Mouse (Mus musculus): ENCODE results near the gene Zfp697. TPM values are rescaled to one million over a fixed set of nuclear protein-coding genes. Genes with fewer than 3 reads are reported as not detected.
"Not testable (repeated sequence)": the region's sequence is repeated elsewhere in the genome, so short reads cannot be mapped to it uniquely, and the experiment has no call there.

The Zfp697 gene
- polyA plus RNA-seq, 1 experiment from 2014 or later = 9.2 TPM

DNA sequence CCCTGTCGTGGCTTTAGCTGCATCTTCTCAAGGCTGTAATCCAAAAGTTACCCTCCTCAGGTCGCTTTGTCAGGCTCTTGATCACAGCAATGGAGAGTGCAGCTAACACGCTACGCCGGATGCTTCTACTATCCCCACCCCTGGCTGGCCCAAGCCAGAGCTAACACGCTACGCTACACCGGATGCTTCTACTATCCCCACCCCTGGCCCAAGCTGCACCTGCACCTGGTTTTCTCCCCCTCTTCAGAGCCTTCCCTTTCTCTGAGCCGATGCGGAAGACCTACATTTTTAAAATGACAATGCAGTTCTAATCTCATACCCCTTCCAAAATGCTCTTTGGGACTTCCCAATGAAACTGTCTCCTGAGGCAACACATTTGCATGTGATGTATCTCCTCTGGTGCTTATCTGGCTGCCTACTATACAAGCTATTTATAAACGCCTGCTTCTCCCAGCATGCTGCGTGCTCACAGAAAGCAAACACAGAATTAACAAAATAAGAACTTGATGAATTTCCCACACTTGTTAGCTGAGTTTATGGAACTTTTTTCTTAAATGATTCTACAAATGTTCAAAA lies 24.4 kb downstream of the Zfp697 start:
- not testable (repeated sequence) for H3K4me2 ChIP-seq (replicated peaks; ENCODE audit: low read depth, low read length); H3K36me3 ChIP-seq (ENCODE audit: insufficient read depth, low read length); H3K9ac ChIP-seq (replicated peaks; ENCODE audit: low read depth); H3K4me1 ChIP-seq (ENCODE audit: insufficient read depth, low read depth, low read length); H3K9me3 ChIP-seq (ENCODE audit: low read length); DNase-seq (ENCODE audit: low spot score); H3K27ac ChIP-seq (ENCODE audit: low read length); ATAC-seq; H3K4me3 ChIP-seq (ENCODE audit: low read depth, low read length); H3K27me3 ChIP-seq (replicated peaks; ENCODE audit: insufficient read depth, low read length)
- 76% methylated on average over 12 of the region's 12 CpGs for WGBS

DNA sequence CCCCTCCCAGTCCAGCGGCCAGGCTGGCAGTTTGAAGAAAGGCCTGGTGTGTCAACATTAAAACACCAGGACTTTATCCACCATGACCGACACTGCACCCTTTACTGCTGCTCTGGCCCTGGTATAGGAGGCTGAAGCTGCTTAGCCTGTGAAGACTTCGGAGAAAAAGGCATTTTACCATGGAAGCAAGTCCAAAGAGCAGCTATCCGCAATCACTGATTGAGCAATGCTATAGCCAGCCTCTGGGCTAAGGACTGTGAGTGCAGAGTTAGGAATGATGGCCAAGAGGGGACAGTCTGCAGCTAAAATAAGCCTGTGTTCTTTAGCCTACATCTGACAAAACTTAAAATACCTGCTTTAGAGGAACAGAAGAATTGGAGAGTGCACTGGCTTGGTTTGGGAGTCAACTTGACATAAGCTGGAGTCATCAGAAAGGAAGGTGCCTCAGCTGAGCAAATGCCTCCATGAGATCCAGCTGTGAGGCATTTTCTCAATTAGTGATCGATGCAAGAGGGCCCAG lies 25.1 kb downstream of the Zfp697 start:
- not testable (repeated sequence) for H3K9ac ChIP-seq (replicated peaks; ENCODE audit: low read depth); ATAC-seq; H3K4me2 ChIP-seq (replicated peaks; ENCODE audit: low read depth, low read length); H3K4me3 ChIP-seq (ENCODE audit: low read depth, low read length); H3K27me3 ChIP-seq (replicated peaks; ENCODE audit: insufficient read depth, low read length); H3K4me1 ChIP-seq (ENCODE audit: insufficient read depth, low read depth, low read length); H3K36me3 ChIP-seq (ENCODE audit: insufficient read depth, low read length); H3K27ac ChIP-seq (ENCODE audit: low read length); H3K9me3 ChIP-seq (ENCODE audit: low read length)
- WGBS = 39% methylated on average over 4 of the region's 5 CpGs
- peak; percentile 6 for DNase-seq (ENCODE audit: low spot score)

DNA sequence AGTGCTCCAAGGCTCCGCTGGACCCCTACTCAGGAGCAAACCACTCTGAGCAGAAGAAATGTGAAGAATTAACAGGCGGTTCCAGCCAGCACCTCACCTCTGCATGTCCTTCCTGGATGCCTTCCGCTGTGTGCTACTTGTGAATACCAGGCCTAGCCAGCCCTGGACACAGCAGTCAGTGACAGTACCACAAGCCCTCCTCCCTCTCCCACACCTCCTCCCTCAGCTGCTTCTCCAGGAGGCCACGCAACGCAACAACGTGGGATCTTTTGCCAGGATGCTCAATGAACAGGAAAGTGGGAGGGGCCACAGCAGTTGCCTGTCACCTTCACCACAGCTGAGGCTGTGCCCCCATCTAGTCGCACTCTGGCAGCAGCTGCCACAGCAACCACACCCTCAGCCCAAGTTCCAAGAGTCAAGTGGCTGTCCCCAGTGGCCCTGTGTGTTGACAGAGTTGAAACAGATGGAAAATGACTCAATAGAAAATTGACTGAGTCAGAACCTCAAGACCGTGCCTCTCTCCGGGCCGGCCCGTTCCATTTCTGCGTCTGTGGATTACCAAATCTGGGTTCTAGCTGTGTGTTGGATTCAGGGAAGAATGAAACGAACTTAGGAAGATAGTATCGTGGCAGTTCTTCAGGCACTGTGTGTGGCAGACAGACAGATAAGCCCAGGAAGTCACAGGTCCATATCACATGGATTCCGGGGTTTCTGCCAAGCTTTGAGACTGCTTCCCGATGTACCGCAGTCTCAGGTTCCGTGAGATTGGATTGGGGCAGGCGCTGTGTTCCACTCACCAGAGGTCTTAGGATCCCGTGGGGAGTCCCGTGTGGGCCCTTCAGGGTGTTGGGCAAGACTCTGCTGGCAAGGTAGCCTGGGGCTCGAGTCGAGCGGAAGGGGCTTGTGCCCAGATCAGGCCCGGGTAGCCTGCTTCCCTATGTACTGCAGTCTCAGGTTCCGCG lies 28.6 kb downstream of the Zfp697 start:
- H3K27ac ChIP-seq (ENCODE audit: low read length); H3K4me2 ChIP-seq (replicated peaks; ENCODE audit: low read depth, low read length); H3K27me3 ChIP-seq (replicated peaks; ENCODE audit: insufficient read depth, low read length); H3K4me1 ChIP-seq (ENCODE audit: insufficient read depth, low read depth, low read length); H3K4me3 ChIP-seq (ENCODE audit: low read depth, low read length); H3K36me3 ChIP-seq (ENCODE audit: insufficient read depth, low read length); DNase-seq (ENCODE audit: low spot score); H3K9ac ChIP-seq (replicated peaks; ENCODE audit: low read depth); H3K9me3 ChIP-seq (ENCODE audit: low read length): not testable (repeated sequence)
- ATAC-seq = peak; percentile 91
- 69% methylated on average over 14 of the region's 27 CpGs for WGBS

DNA sequence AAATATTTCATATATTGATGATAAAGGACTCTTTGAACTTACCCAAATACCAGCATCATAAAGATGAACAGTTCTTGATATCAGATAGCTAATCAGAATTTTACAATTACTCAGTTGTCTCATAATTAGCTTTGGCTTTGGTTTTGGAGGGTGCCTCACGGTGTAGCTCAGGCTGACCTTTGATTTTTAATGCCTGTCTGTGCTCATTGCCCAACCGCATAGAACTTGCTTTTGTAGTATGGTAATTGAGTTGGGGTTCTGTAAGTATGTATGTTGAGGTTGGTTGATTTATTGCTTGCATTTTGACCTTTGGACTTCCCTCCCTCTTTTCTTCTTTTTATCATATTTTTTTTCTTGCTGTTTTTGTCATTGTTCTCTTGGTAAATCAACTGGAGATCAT lies 31.5 kb downstream of the Zfp697 start:
- Histone ChIP-seq H3K4me2 (replicated peaks; ENCODE audit: low read depth, low read length) (no peak overlapping the region), H3K4me3 (ENCODE audit: low read depth, low read length) (no peak overlapping the region), H3K27ac (ENCODE audit: low read length) (no peak overlapping the region), H3K9ac (replicated peaks; ENCODE audit: low read depth) (no peak overlapping the region), H3K27me3 (replicated peaks; ENCODE audit: insufficient read depth, low read length) (no peaks in the 10 kb centered on the region), H3K9me3 (ENCODE audit: low read length) (no peaks in the 10 kb centered on the region), H3K4me1 (ENCODE audit: insufficient read depth, low read depth, low read length) (peaks cover 16% of the 10 kb centered on the region; the same call in 1 of the 2 replicates), H3K36me3 (ENCODE audit: insufficient read depth, low read length) (no peaks in the 10 kb centered on the region)
- DNase-seq (ENCODE audit: low spot score) = no peak
- no peak for ATAC-seq
- 49% methylated on average over 2 of the region's 2 CpGs for WGBS
- TF ChIP-seq EP300 (IDR thresholded peaks at IDR 0.05) (no peak), CTCF (IDR thresholded peaks at IDR 0.05) (no peak)

DNA sequence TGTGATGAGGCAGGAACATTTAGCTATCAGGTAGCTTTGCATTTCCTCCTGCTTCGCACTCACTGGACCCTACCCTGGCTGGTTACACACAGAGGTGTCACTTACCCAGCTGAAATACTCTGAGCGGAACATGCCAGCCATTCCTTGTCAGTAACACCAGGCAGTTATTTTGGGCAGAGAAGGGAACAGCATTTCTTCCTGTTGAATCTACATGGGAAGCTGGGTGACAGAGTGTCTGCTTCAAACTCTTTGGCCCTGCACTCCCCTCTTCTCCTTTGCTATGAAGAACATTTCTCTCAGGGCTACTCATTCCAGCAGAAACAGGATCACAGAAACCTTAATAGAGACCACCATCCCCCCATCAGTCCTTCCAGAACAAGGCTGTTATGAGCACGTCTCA lies 32.0 kb downstream of the Zfp697 start:
- TF ChIP-seq CTCF (IDR thresholded peaks at IDR 0.05) (no peak), EP300 (IDR thresholded peaks at IDR 0.05) (peak; percentile 41)
- Histone ChIP-seq H3K4me1 (ENCODE audit: insufficient read depth, low read depth, low read length) (peaks cover 16% of the 10 kb centered on the region; the same call in 1 of the 2 replicates), H3K9ac (replicated peaks; ENCODE audit: low read depth) (no peak overlapping the region), H3K27me3 (replicated peaks; ENCODE audit: insufficient read depth, low read length) (no peaks in the 10 kb centered on the region), H3K4me2 (replicated peaks; ENCODE audit: low read depth, low read length) (no peak overlapping the region), H3K36me3 (ENCODE audit: insufficient read depth, low read length) (no peaks in the 10 kb centered on the region), H3K9me3 (ENCODE audit: low read length) (no peaks in the 10 kb centered on the region), H3K4me3 (ENCODE audit: low read depth, low read length) (no peak overlapping the region), H3K27ac (ENCODE audit: low read length) (peak overlapping the region; percentile 23; the same call in 1 of the 2 replicates)
- peak; percentile 47 for ATAC-seq
- 45% methylated on average over 3 of the region's 3 CpGs for WGBS
- peak; percentile 82 for DNase-seq (ENCODE audit: low spot score)

DNA sequence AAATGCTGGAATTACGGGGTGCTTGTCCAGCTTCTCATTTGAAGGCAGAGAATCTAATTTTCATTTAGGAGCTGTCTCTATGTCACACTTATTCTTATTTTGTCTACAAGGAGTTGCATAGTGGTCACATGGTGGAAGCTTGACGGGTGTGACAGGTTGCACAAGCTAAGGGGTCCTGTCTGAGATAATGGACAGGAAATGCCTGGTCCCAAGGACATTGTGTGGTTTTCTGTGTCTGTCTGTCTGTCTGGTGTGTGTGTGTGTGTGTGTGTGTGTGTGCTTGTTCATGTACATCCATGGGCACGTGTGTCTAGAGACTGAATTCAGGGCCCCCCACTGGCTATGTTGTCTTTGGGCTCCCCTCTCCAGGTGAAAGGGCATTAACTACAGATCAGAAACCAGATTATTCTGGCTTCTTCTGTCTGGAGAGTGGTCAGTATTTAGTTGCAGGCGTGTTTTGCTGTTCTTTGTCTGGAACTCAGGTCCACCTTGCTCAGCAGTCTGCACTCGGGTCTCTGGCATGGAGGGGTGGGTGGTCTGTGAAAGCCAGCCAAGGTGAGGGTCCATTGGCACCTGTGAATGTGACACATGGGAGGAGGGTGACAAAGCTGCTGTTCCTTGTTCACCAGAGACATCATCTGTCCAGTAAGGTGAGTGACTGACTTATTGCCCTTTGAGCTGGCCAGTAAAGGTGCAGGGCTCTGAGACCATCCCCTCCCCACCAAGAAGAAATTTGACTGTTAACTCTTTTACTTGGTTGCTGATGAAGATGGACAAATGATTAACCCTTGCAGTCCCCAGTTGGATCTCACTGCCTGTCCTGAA lies 34.4 kb downstream of the Zfp697 start:
- no peak overlapping the region for H3K4me2 ChIP-seq (replicated peaks; ENCODE audit: low read depth, low read length)
- peaks cover 16% of the 10 kb centered on the region; the same call in 1 of the 2 replicates for H3K4me1 ChIP-seq (ENCODE audit: insufficient read depth, low read depth, low read length)
- H3K9me3 ChIP-seq (ENCODE audit: low read length) = no peaks in the 10 kb centered on the region
- no peak overlapping the region for H3K9ac ChIP-seq (replicated peaks; ENCODE audit: low read depth)
- no peak overlapping the region for H3K4me3 ChIP-seq (ENCODE audit: low read depth, low read length)
- DNase-seq (ENCODE audit: low spot score) = peak; percentile 24
- ATAC-seq = no peak
- H3K36me3 ChIP-seq (ENCODE audit: insufficient read depth, low read length) = no peaks in the 10 kb centered on the region
- H3K27ac ChIP-seq (ENCODE audit: low read length) = no peak overlapping the region
- no peaks in the 10 kb centered on the region for H3K27me3 ChIP-seq (replicated peaks; ENCODE audit: insufficient read depth, low read length)
- WGBS = 65% methylated on average over 5 of the region's 5 CpGs
- TF ChIP-seq CTCF (IDR thresholded peaks at IDR 0.05) = no peak
- no peak for TF ChIP-seq EP300 (IDR thresholded peaks at IDR 0.05)
